Mouse (Mus musculus): Measurements from ENCODE around the gene Prdm16. TPM values are rescaled to one million over a fixed set of nuclear protein-coding genes. Genes with fewer than 3 reads are reported as not detected.

Prdm16 gene
- polyA plus RNA-seq, 1 experiment from 2014 or later: 18.1 TPM

GRCm38 (mm10) chr4:154599977-154600376 is 36.7 kb downstream of the Prdm16 start:
- no peaks in the 10 kb centered on the region for H3K9me3 ChIP-seq (ENCODE audit: control insufficient read depth, low read length)
- ATAC-seq (ENCODE audit: insufficient number of reproducible peaks, insufficient read depth, low FRiP score, low read depth): no peak
- WGBS: 61% methylated on average over 10 of the region's 10 CpGs
- H3K4me3 ChIP-seq (ENCODE audit: control insufficient read depth in 1 of 2, insufficient read depth in 1 of 2, low read depth in 1 of 2, low read length in 2 of 2): no peak overlapping the region
- H3K27me3 ChIP-seq (ENCODE audit: control insufficient read depth, insufficient read depth, low read length): no peaks in the 10 kb centered on the region
- H3K4me2 ChIP-seq (ENCODE audit: low read length): no peak overlapping the region
- no peaks in the 10 kb centered on the region for H3K36me3 ChIP-seq (ENCODE audit: control insufficient read depth, insufficient read depth, low read length)
- H3K27ac ChIP-seq (replicated peaks in 1 of 2; ENCODE audit: control insufficient read depth in 1 of 2, insufficient read depth in 1 of 2, low read depth in 2 of 2, low read length in 2 of 2): no peak overlapping the region
- H3K4me1 ChIP-seq (ENCODE audit: control insufficient read depth in 2 of 2, insufficient read depth in 2 of 2, low read length in 2 of 2): peaks cover 45 to 54% of the 10 kb centered on the region in 2 experiments
- no peak overlapping the region for H3K9ac ChIP-seq (ENCODE audit: low read length)

GRCm38 (mm10) chr4:154598357-154598756 is 38.3 kb downstream of the Prdm16 start:
- no peaks in the 10 kb centered on the region for H3K27me3 ChIP-seq (ENCODE audit: control insufficient read depth, insufficient read depth, low read length)
- no peaks in the 10 kb centered on the region for H3K9me3 ChIP-seq (ENCODE audit: control insufficient read depth, low read length)
- no peak overlapping the region for H3K4me3 ChIP-seq (ENCODE audit: control insufficient read depth in 1 of 2, insufficient read depth in 1 of 2, low read depth in 1 of 2, low read length in 2 of 2)
- 50% methylated on average over 7 of the region's 7 CpGs for WGBS
- ATAC-seq (ENCODE audit: insufficient number of reproducible peaks, insufficient read depth, low FRiP score, low read depth): no peak
- no peaks in the 10 kb centered on the region for H3K36me3 ChIP-seq (ENCODE audit: control insufficient read depth, insufficient read depth, low read length)
- H3K4me2 ChIP-seq (ENCODE audit: low read length): no peak overlapping the region
- H3K9ac ChIP-seq (ENCODE audit: low read length): no peak overlapping the region
- H3K4me1 ChIP-seq (ENCODE audit: control insufficient read depth in 2 of 2, insufficient read depth in 2 of 2, low read length in 2 of 2): peaks cover 48 to 57% of the 10 kb centered on the region in 2 experiments
- no peak overlapping the region for H3K27ac ChIP-seq (replicated peaks in 1 of 2; ENCODE audit: control insufficient read depth in 1 of 2, insufficient read depth in 1 of 2, low read depth in 2 of 2, low read length in 2 of 2)

GRCm38 (mm10) chr4:154596805-154597204 is 39.9 kb downstream of the Prdm16 start:
- no peak overlapping the region for H3K9ac ChIP-seq (ENCODE audit: low read length)
- no peaks in the 10 kb centered on the region for H3K36me3 ChIP-seq (ENCODE audit: control insufficient read depth, insufficient read depth, low read length)
- H3K4me3 ChIP-seq (ENCODE audit: control insufficient read depth in 1 of 2, insufficient read depth in 1 of 2, low read depth in 1 of 2, low read length in 2 of 2): no peak overlapping the region
- ATAC-seq (ENCODE audit: insufficient number of reproducible peaks, insufficient read depth, low FRiP score, low read depth): no peak
- no peaks in the 10 kb centered on the region for H3K27me3 ChIP-seq (ENCODE audit: control insufficient read depth, insufficient read depth, low read length)
- peak overlapping the region; percentile 14 to 43; a peak in 1 of 4 replicates for H3K27ac ChIP-seq (replicated peaks in 1 of 2; ENCODE audit: control insufficient read depth in 1 of 2, insufficient read depth in 1 of 2, low read depth in 2 of 2, low read length in 2 of 2)
- H3K4me2 ChIP-seq (ENCODE audit: low read length): no peak overlapping the region
- WGBS: 49% methylated on average over 4 of the region's 4 CpGs
- H3K4me1 ChIP-seq (ENCODE audit: control insufficient read depth in 2 of 2, insufficient read depth in 2 of 2, low read length in 2 of 2): peaks cover 57 to 66% of the 10 kb centered on the region in 2 experiments
- no peaks in the 10 kb centered on the region for H3K9me3 ChIP-seq (ENCODE audit: control insufficient read depth, low read length)

DNA sequence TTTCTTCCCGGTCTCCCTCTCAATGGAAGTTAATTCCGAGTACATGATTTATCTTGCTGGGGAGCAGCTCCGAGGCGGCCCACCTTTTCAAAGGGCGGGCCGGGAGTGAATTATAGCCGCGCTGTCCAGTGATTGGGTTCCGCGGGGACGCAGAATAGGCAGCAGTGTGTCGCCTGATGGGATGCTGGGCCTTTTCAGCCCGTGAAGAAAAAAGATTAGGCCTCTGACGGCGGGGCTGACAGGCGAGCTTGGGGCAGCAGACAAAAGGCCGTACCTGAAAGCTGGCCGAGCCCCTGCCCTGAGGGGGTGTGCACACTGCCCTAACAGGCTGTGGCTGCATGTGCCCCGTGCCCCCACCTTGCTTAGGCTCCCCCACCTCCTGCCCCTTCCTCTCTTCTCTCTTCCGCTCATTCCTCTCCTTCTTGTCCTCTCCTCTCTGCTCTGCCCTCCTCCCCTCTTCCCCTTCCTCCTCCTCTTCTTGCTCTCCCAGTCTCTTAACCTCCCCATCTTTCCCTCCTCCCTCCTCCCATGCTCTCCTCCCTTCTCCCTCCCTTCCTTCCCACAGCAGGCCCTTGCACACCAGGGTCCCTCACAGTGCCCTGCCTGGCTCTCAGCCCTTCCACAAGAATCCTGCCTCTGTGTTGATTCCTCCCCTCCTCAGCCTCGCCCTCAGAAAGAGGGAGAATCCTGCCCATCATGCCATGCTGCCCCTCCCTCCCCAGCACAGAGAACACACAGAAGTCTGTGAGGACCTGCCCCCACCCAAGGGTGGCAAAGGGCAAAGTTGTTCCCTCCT is 41.7 kb downstream of the Prdm16 start:
- no peaks in the 10 kb centered on the region for H3K27me3 ChIP-seq (ENCODE audit: control insufficient read depth, insufficient read depth, low read length)

DNA sequence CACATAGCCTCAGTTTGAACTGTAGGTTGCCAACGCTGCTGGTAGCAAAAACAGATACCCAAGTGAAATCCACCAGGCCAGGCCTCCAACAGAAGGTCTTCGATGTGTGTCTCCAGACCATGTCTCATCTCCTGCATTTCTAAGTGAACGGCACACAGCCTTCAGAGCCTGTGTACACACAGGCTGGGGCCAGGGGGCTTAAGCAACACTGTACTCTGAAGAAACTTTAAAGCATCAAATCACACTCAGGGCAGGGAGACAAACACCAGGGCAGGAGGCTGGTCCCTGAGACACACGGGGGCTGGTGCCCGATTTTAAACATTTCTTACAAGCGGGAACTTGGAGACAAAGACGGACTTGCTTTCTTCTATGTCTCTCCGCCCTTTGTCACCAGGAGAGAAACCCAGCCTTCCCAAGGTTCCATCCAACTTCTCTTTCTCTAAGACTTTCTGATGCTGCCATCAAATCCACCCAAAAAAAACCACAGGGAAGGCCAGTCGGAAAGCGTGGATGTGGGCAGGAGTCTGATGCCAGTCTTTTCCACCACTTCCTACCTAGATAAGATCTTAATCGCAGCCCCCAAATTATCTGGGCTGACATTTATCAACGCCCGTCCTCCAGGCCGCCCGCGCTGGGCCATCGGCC is 42.4 kb downstream of the Prdm16 start:
- WGBS: 70% methylated on average over 17 of the region's 17 CpGs
- H3K36me3 ChIP-seq (ENCODE audit: control insufficient read depth, insufficient read depth, low read length): no peaks in the 10 kb centered on the region
- no peak for ATAC-seq (ENCODE audit: insufficient number of reproducible peaks, insufficient read depth, low FRiP score, low read depth)
- H3K4me3 ChIP-seq (ENCODE audit: control insufficient read depth in 1 of 2, insufficient read depth in 1 of 2, low read depth in 1 of 2, low read length in 2 of 2): no peak overlapping the region
- H3K9me3 ChIP-seq (ENCODE audit: control insufficient read depth, low read length): no peaks in the 10 kb centered on the region
- no peak overlapping the region for H3K9ac ChIP-seq (ENCODE audit: low read length)
- H3K27ac ChIP-seq (replicated peaks in 1 of 2; ENCODE audit: control insufficient read depth in 1 of 2, insufficient read depth in 1 of 2, low read depth in 2 of 2, low read length in 2 of 2): no peak overlapping the region; a peak in 1 of 4 replicates
- peaks cover 59 to 72% of the 10 kb centered on the region in 2 experiments for H3K4me1 ChIP-seq (ENCODE audit: control insufficient read depth in 2 of 2, insufficient read depth in 2 of 2, low read length in 2 of 2)
- no peak overlapping the region for H3K4me2 ChIP-seq (ENCODE audit: low read length)
- no peaks in the 10 kb centered on the region for H3K27me3 ChIP-seq (ENCODE audit: control insufficient read depth, insufficient read depth, low read length)

More for the DNA sequence above, 41.7 kb downstream of the Prdm16 start:
- Histone ChIP-seq H3K9me3 (ENCODE audit: control insufficient read depth, low read length) (no peaks in the 10 kb centered on the region), H3K36me3 (ENCODE audit: control insufficient read depth, insufficient read depth, low read length) (no peaks in the 10 kb centered on the region), H3K4me2 (ENCODE audit: low read length) (no peak overlapping the region), H3K4me1 (ENCODE audit: control insufficient read depth in 2 of 2, insufficient read depth in 2 of 2, low read length in 2 of 2) (peaks cover 59 to 75% of the 10 kb centered on the region in 2 experiments), H3K9ac (ENCODE audit: low read length) (peak overlapping the region; percentile 16; the same call in 1 of the 2 replicates), H3K27ac (replicated peaks in 1 of 2; ENCODE audit: control insufficient read depth in 1 of 2, insufficient read depth in 1 of 2, low read depth in 2 of 2, low read length in 2 of 2) (peak overlapping the region in 1 of 2 experiments; percentile 14; a peak in 1 of 4 replicates), H3K4me3 (ENCODE audit: control insufficient read depth in 1 of 2, insufficient read depth in 1 of 2, low read depth in 1 of 2, low read length in 2 of 2) (no peak overlapping the region)
- WGBS: 25% methylated on average over 21 of the region's 21 CpGs
- ATAC-seq (ENCODE audit: insufficient number of reproducible peaks, insufficient read depth, low FRiP score, low read depth): no peak

DNA sequence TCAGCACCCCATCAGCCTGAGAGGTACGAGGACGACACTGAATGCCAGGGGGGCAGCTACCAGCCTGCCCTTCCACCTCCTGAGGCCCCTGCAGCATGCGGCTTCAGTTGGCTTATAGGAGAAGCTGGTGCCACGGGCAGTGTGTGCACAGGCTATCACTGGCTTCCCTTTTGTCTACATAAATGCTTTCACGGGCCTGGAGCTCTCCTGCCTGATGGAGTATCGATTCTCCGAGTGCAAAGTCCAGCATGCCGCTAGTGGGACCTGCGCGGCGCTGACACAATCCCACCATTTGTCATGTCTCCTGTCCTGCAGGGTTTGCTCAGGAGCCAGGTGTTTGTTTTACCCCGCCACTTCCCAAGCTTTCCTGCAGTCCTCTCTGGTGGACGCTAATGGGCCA is 44.1 kb downstream of the Prdm16 start:
- H3K9me3 ChIP-seq (ENCODE audit: control insufficient read depth, low read length): no peaks in the 10 kb centered on the region
- H3K4me3 ChIP-seq (ENCODE audit: control insufficient read depth in 1 of 2, insufficient read depth in 1 of 2, low read depth in 1 of 2, low read length in 2 of 2): no peak overlapping the region
- H3K9ac ChIP-seq (ENCODE audit: low read length): 0 out of 2 replicates have a peak overlapping the region, but pooled peaks have one; percentile 18
- no peaks in the 10 kb centered on the region for H3K36me3 ChIP-seq (ENCODE audit: control insufficient read depth, insufficient read depth, low read length)
- ATAC-seq (ENCODE audit: insufficient number of reproducible peaks, insufficient read depth, low FRiP score, low read depth): peak; percentile 33; the same call in 1 of the 2 replicates
- H3K27me3 ChIP-seq (ENCODE audit: control insufficient read depth, insufficient read depth, low read length): no peaks in the 10 kb centered on the region
- WGBS: 46% methylated on average over 13 of the region's 13 CpGs
- H3K4me2 ChIP-seq (ENCODE audit: low read length): no peak overlapping the region; the same call in 1 of the 2 replicates
- peak overlapping the region in 1 of 2 experiments; percentile 16; a peak in 1 of 4 replicates for H3K27ac ChIP-seq (replicated peaks in 1 of 2; ENCODE audit: control insufficient read depth in 1 of 2, insufficient read depth in 1 of 2, low read depth in 2 of 2, low read length in 2 of 2)
- peaks cover 56 to 83% of the 10 kb centered on the region in 2 experiments for H3K4me1 ChIP-seq (ENCODE audit: control insufficient read depth in 2 of 2, insufficient read depth in 2 of 2, low read length in 2 of 2)

DNA sequence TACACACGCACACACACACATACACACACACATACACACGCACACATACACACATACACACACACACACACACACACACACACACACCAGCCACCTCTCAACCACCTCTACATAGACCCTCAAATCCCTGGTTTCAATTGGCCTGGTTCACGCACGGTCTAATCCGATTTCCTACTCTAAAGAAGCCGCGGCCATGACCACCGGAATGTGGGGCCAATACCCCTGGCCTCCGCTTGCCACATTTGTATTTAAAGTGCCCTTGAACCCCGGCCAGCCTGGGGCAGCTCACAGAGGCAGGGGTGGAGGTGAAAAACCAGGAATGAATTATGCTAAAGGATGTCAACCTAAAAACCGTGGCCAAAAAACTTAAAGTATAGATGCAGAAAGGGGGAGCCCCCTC is 45.8 kb downstream of the Prdm16 start:
- H3K9ac ChIP-seq (ENCODE audit: low read length): no peak overlapping the region
- WGBS: 84% methylated on average over 9 of the region's 11 CpGs
- no peaks in the 10 kb centered on the region for H3K36me3 ChIP-seq (ENCODE audit: control insufficient read depth, insufficient read depth, low read length)
- no peak overlapping the region for H3K4me3 ChIP-seq (ENCODE audit: control insufficient read depth in 1 of 2, insufficient read depth in 1 of 2, low read depth in 1 of 2, low read length in 2 of 2)
- H3K4me1 ChIP-seq (ENCODE audit: control insufficient read depth in 2 of 2, insufficient read depth in 2 of 2, low read length in 2 of 2): peaks cover 61 to 83% of the 10 kb centered on the region in 2 experiments
- H3K9me3 ChIP-seq (ENCODE audit: control insufficient read depth, low read length): no peaks in the 10 kb centered on the region
- no peaks in the 10 kb centered on the region for H3K27me3 ChIP-seq (ENCODE audit: control insufficient read depth, insufficient read depth, low read length)
- no peak overlapping the region for H3K4me2 ChIP-seq (ENCODE audit: low read length)
- no peak for ATAC-seq (ENCODE audit: insufficient number of reproducible peaks, insufficient read depth, low FRiP score, low read depth)
- no peak overlapping the region for H3K27ac ChIP-seq (replicated peaks in 1 of 2; ENCODE audit: control insufficient read depth in 1 of 2, insufficient read depth in 1 of 2, low read depth in 2 of 2, low read length in 2 of 2)

Measured in heart, embryonic 14.5 days (tissue).